Mouse (Mus musculus) midbrain, embryonic 14.5 days (tissue): Measurements from ENCODE around the gene Spata2. TPM values are rescaled to one million over a fixed set of nuclear protein-coding genes. Genes with fewer than 3 reads are reported as not detected.

Experiments
- ATAC-seq: fragments of 200-750 bp; cut with Nextera tagmentation; 2 replicates; pipeline ENCODE4 v1.8.0; 2017; ENCODE audit warnings: moderate number of reproducible peaks, moderate library complexity; ENCODE audit not compliant: low FRiP score, low TSS enrichment
- DNase-seq: peaks from one replicate; pipeline ENCODE4 v3.0.0-alpha.2; 2015
- H3K27ac ChIP-seq: fragments of 300-500 bp; sonication (generic); replicated peaks from 2 replicates; pipeline ENCODE4 v1.5.1; 2014; ENCODE audit warnings: mild to moderate bottlenecking, low read depth, low read length, moderate library complexity
- H3K27me3 ChIP-seq: fragments of 300-500 bp; sonication (generic); 2 replicates; pipeline ENCODE4 v1.6.1; 2014; ENCODE audit warnings: low read length, control low read depth, mixed read lengths; ENCODE audit not compliant: control insufficient read depth, insufficient read depth
- H3K36me3 ChIP-seq: fragments of 300-500 bp; sonication (generic); 2 replicates; pipeline ENCODE4 v1.6.1; 2014; ENCODE audit warnings: low read length, control low read depth; ENCODE audit not compliant: control insufficient read depth, insufficient read depth
- H3K4me1 ChIP-seq: fragments of 300-500 bp; sonication (generic); 2 replicates; pipeline ENCODE4 v1.6.1; 2014; ENCODE audit warnings: mild to moderate bottlenecking, antibody characterized with exemption, low read length, control low read depth; ENCODE audit not compliant: control insufficient read depth, insufficient read depth
- H3K4me2 ChIP-seq: fragments of 300-500 bp; sonication (generic); 2 replicates; pipeline ENCODE4 v1.6.1; 2014; ENCODE audit warnings: mild to moderate bottlenecking, low read length, moderate library complexity
- H3K4me3 ChIP-seq: fragments of 300-500 bp; sonication (generic); replicated peaks from 2 replicates; pipeline ENCODE4 v1.5.1; 2014; ENCODE audit warnings: low read depth, low read length
- H3K9ac ChIP-seq: fragments of 300-500 bp; sonication (generic); replicated peaks from 2 replicates; pipeline ENCODE4 v1.6.1; 2014; ENCODE audit warnings: mild to moderate bottlenecking, low read length, moderate library complexity
- H3K9me3 ChIP-seq: fragments of 300-500 bp; sonication (generic); 2 replicates; pipeline ENCODE4 v1.6.1; 2016; ENCODE audit warnings: low read length, control low read depth, mixed read lengths; ENCODE audit not compliant: control insufficient read depth
- WGBS: fragments of 180-500 bp; shearing (Covaris S2); extraction: QIAGEN DNeasy Blood & Tissue Kit; methylation state at CpG from one replicate; pipeline ENCODE4 v1.1.7; 2014; 5-methylcytosine and 5-hydroxymethylcytosine counted together
- polyA plus RNA-seq: library from polyadenylated mRNA; unstranded; fragments of >200 nt; fragmentation: Nextera tagmentation; extraction: Ambion mirVana; gene quantifications from 2 replicates; pipeline ENCODE4 v1.2.1, GENCODE M21; 2014

The Spata2 gene
- polyA plus RNA-seq, 1 experiment from 2014 or later = 29.9 TPM

GRCm38 (mm10) chr2:167537476-167538297, 45.0 kb upstream of the Spata2 start, which contains the start of gene Snai1:
Snai1 (plus strand) TSS chr2:167538195.
- WGBS = 2% methylated on average over 58 of the region's 58 CpGs
- peak; percentile 95 for DNase-seq
- ATAC-seq = peak; percentile 93
- Histone ChIP-seq H3K36me3 (no peaks in the 10 kb centered on the region), H3K4me2 (peak within 1 kb of the TSS; percentile 89), H3K9ac (peak within 1 kb of the TSS; percentile 20; the same call in 1 of the 2 replicates), H3K9me3 (no peaks in the 10 kb centered on the region), H3K4me3 (peak within 1 kb of the TSS; percentile 44), H3K4me1 (peaks cover 19% of the 10 kb centered on the region), H3K27me3 (peaks cover 34% of the 10 kb centered on the region), H3K27ac (no peak within 1 kb of the TSS)

- no peak for DNase-seq
- Histone ChIP-seq H3K27me3 (peaks cover 34% of the 10 kb centered on the region), H3K4me2 (no peak overlapping the region), H3K4me1 (peaks cover 19% of the 10 kb centered on the region), H3K9ac (no peak overlapping the region), H3K27ac (no peak overlapping the region), H3K36me3 (no peaks in the 10 kb centered on the region), H3K9me3 (no peaks in the 10 kb centered on the region), H3K4me3 (no peak overlapping the region)
- no peak for ATAC-seq
- 48% methylated on average over 10 of the region's 10 CpGs for WGBS
These were observed 43.7 kb upstream of the Spata2 start for GRCm38 (mm10) chr2:167536320-167536945.

- Histone ChIP-seq H3K27ac (no peak overlapping the region), H3K9me3 (no peaks in the 10 kb centered on the region), H3K4me3 (no peak overlapping the region), H3K4me1 (peaks cover 13% of the 10 kb centered on the region; the same call in 1 of the 2 replicates), H3K9ac (no peak overlapping the region), H3K27me3 (peaks cover 22% of the 10 kb centered on the region), H3K4me2 (no peak overlapping the region), H3K36me3 (no peaks in the 10 kb centered on the region)
- no peak for ATAC-seq
- DNase-seq = no peak
These were observed 41.2 kb upstream of the Spata2 start for GRCm38 (mm10) chr2:167533880-167534279.

- WGBS = 19% methylated on average over 13 of the region's 13 CpGs
- Histone ChIP-seq H3K36me3 (no peaks in the 10 kb centered on the region), H3K9me3 (no peaks in the 10 kb centered on the region), H3K4me2 (no peak overlapping the region), H3K27me3 (peaks cover 10% of the 10 kb centered on the region), H3K27ac (no peak overlapping the region), H3K4me3 (no peak overlapping the region), H3K9ac (no peak overlapping the region), H3K4me1 (0 out of 2 replicates have a peak, but pooled peaks cover 1% of the 10 kb centered on the region)
- ATAC-seq (no peak), DNase-seq (peak; percentile 77)
These were observed 39.4 kb upstream of the Spata2 start for GRCm38 (mm10) chr2:167532131-167532530.

GRCm38 (mm10) chr2:167530536-167530935, 37.8 kb upstream of the Spata2 start:
- 80% methylated on average over 4 of the region's 4 CpGs for WGBS
- no peak for ATAC-seq

GRCm38 (mm10) chr2:167529935-167530513, 37.3 kb upstream of the Spata2 start:
- Histone ChIP-seq H3K9me3 (no peaks in the 10 kb centered on the region), H3K4me1 (no peaks in the 10 kb centered on the region), H3K36me3 (no peaks in the 10 kb centered on the region), H3K9ac (no peak overlapping the region), H3K27me3 (no peaks in the 10 kb centered on the region), H3K4me2 (no peak overlapping the region), H3K27ac (no peak overlapping the region), H3K4me3 (no peak overlapping the region)
- DNase-seq (no peak), ATAC-seq (no peak)
- 24% methylated on average over 5 of the region's 5 CpGs for WGBS

More at GRCm38 (mm10) chr2:167530536-167530935, 37.8 kb upstream of the Spata2 start:
- DNase-seq = no peak
- Histone ChIP-seq H3K4me2 (no peak overlapping the region), H3K9me3 (no peaks in the 10 kb centered on the region), H3K27me3 (no peaks in the 10 kb centered on the region), H3K36me3 (no peaks in the 10 kb centered on the region), H3K27ac (no peak overlapping the region), H3K9ac (no peak overlapping the region), H3K4me1 (no peaks in the 10 kb centered on the region), H3K4me3 (no peak overlapping the region)

- peak; percentile 61 for DNase-seq
- WGBS = 10% methylated on average over 5 of the region's 5 CpGs
- Histone ChIP-seq H3K4me2 (no peak overlapping the region), H3K27me3 (no peaks in the 10 kb centered on the region), H3K4me1 (no peaks in the 10 kb centered on the region), H3K36me3 (no peaks in the 10 kb centered on the region), H3K4me3 (no peak overlapping the region), H3K9ac (no peak overlapping the region), H3K27ac (no peak overlapping the region), H3K9me3 (no peaks in the 10 kb centered on the region)
- no peak for ATAC-seq
These were observed 35.6 kb upstream of the Spata2 start for GRCm38 (mm10) chr2:167528278-167528677.

- no peak overlapping the region for H3K4me3 ChIP-seq
- H3K4me2 ChIP-seq = no peak overlapping the region
- H3K27ac ChIP-seq = no peak overlapping the region
- no peaks in the 10 kb centered on the region for H3K9me3 ChIP-seq
- no peaks in the 10 kb centered on the region for H3K27me3 ChIP-seq
- ATAC-seq (no peak), DNase-seq (peak; percentile 30)
- H3K36me3 ChIP-seq = peaks cover 41% of the 10 kb centered on the region
- H3K4me1 ChIP-seq = no peaks in the 10 kb centered on the region
- no peak overlapping the region for H3K9ac ChIP-seq
- 83% methylated on average over 5 of the region's 5 CpGs for WGBS
These were observed 27.0 kb upstream of the Spata2 start for GRCm38 (mm10) chr2:167519606-167520252.
